Mouse (Mus musculus): ENCODE measurements around the gene Smpd1.

GRCm38 (mm10) chr7:105545986-105546385 is 8.2 kb upstream of the Smpd1 start:
- no peak for TF ChIP-seq CTCF (IDR thresholded peaks at IDR 0.05; ENCODE audit: low read depth)
- no peak for TF ChIP-seq EP300 (optimal IDR thresholded peaks at IDR 0.05)

Data from stomach, postnatal 0 days (tissue).